Mouse (Mus musculus): ENCODE measurements around the gene Fat2. TPM values are rescaled to one million over a fixed set of nuclear protein-coding genes. Genes with fewer than 3 reads are reported as not detected.

Gene Fat2
- total RNA-seq, 2 experiments from 2014 or later, result 0.07 to 0.18 TPM

- intact Hi-C loops (cut with DNase I; ENCODE audit: low total_unique reads), result no loop called here
- DNase-seq, result no peak
Measured at GRCm38 (mm10) chr11:55208001-55208690, 128.2 kb downstream of the Fat2 start.

GRCm38 (mm10) chr11:55204602-55205001 is 131.8 kb downstream of the Fat2 start:
- intact Hi-C loops (cut with DNase I; ENCODE audit: low total_unique reads), result loop anchor here (5.0 kb wide), 2 partner anchors 33 to 48 kb away; no protein-coding TSS in a partner anchor
- DNase-seq, result peak; percentile 13

- intact Hi-C loops (cut with DNase I; ENCODE audit: low total_unique reads), result loop anchor here (5.0 kb wide), 2 partner anchors 33 to 48 kb away; no protein-coding TSS in a partner anchor
- peak; percentile 97 for DNase-seq
Measured at GRCm38 (mm10) chr11:55204159-55204596, 132.2 kb downstream of the Fat2 start, which contains the start of gene Slc36a1. Gene Slc36a1, plus strand, starts transcription at chr11:55204350.

Other genes with a start within 250 kb of the Fat2 start
- gene Gm2a, start 238.4 kb downstream of the Fat2 start, total RNA-seq (2021), result 1 to 10 TPM; 9.0 to 9.9 TPM
- not detected for gene Slc36a3, start 184.9 kb downstream of the Fat2 start, total RNA-seq (2021)
- 1 to 10 TPM in 1 of 2 experiments, under 1 TPM in 1; 0.66 to 2.4 TPM for gene Slc36a2, start 151.5 kb downstream of the Fat2 start, total RNA-seq (2021)
- 1 to 10 TPM; 4.7 to 5.7 TPM for gene Slc36a1, start 132.2 kb downstream of the Fat2 start, total RNA-seq (2021)
- gene Sparc, start 86.6 kb upstream of the Fat2 start, total RNA-seq (2021), result 1,000 to 10,000 TPM; 1,630 to 1,800 TPM
- gene Atox1, start 124.7 kb upstream of the Fat2 start, total RNA-seq (2021), result 10 to 100 TPM; 58.7 to 65.7 TPM
- gene G3bp1, start 133.1 kb upstream of the Fat2 start, total RNA-seq (2021), result 10 to 100 TPM; 54.8 to 64.9 TPM